Mouse (Mus musculus): ENCODE measurements around the gene Ctu1.
"Not testable (repeated sequence)": the region's sequence is repeated elsewhere in the genome, so short reads cannot be mapped to it uniquely, and the experiment has no call there.

Gene Ctu1

GRCm38 (mm10) chr7:43682511-43682910 lies 10.7 kb downstream of the Ctu1 start:
- not testable (repeated sequence) for DNase-seq

- no peak for DNase-seq
These were observed 13.3 kb downstream of the Ctu1 start for GRCm38 (mm10) chr7:43685088-43685487.

- no peak for DNase-seq
These were observed 18.3 kb downstream of the Ctu1 start, which contains the start of gene Klk14 for GRCm38 (mm10) chr7:43690118-43690517. Gene Klk14, plus strand, starts transcription at chr7:43690418.

- no peak for DNase-seq
These were observed 38.2 kb downstream of the Ctu1 start for GRCm38 (mm10) chr7:43710031-43710430.

- DNase-seq = no peak
These were observed 40.5 kb downstream of the Ctu1 start, which contains the start of gene Klk13 for GRCm38 (mm10) chr7:43712267-43712666. Gene Klk13, plus strand, starts transcription at chr7:43712567.

GRCm38 (mm10) chr7:43712917-43713316 lies 41.1 kb downstream of the Ctu1 start:
- DNase-seq = no peak

- DNase-seq = no peak
These were observed 42.0 kb downstream of the Ctu1 start for GRCm38 (mm10) chr7:43713741-43714351.
